Mouse (Mus musculus) left cerebral cortex, adult 9 months (tissue): ENCODE measurements around the gene Fads2.

Source experiments
- DNase-seq, 2 experiments: peaks; one replicate each; pipeline ENCODE4 v3.0.0; 2022; ENCODE audit warnings: low spot score in 2 of 2

The Fads2 gene

GRCm38 (mm10) chr19:10061624-10062023 lies 39.9 kb downstream of the Fads2 start:
- DNase-seq = no peak

GRCm38 (mm10) chr19:10060783-10061590 lies 40.6 kb downstream of the Fads2 start:
- no peak for DNase-seq

GRCm38 (mm10) chr19:10059911-10060567 lies 41.5 kb downstream of the Fads2 start:
- DNase-seq = peak in 1 of 2 experiments; percentile 55

- no peak for DNase-seq
Measured at GRCm38 (mm10) chr19:10058876-10059427, 42.6 kb downstream of the Fads2 start.

GRCm38 (mm10) chr19:10058352-10058825 lies 43.2 kb downstream of the Fads2 start:
- no peak for DNase-seq

- no peak for DNase-seq
Measured at GRCm38 (mm10) chr19:10057486-10058351, 43.8 kb downstream of the Fads2 start.

- DNase-seq = no peak
Measured at GRCm38 (mm10) chr19:10056686-10057085, 44.9 kb downstream of the Fads2 start.

- no peak for DNase-seq
Measured at GRCm38 (mm10) chr19:10055783-10056660, 45.5 kb downstream of the Fads2 start.

- no peak for DNase-seq
Measured at GRCm38 (mm10) chr19:10055261-10055660, 46.3 kb downstream of the Fads2 start.

GRCm38 (mm10) chr19:10054361-10055075 lies 47.0 kb downstream of the Fads2 start:
- DNase-seq = no peak

GRCm38 (mm10) chr19:10053692-10054260 lies 47.8 kb downstream of the Fads2 start:
- no peak for DNase-seq

GRCm38 (mm10) chr19:10052698-10053097 lies 48.8 kb downstream of the Fads2 start:
- no peak for DNase-seq

- no peak for DNase-seq
Measured at GRCm38 (mm10) chr19:10050438-10050837, 51.1 kb downstream of the Fads2 start.

- DNase-seq = no peak
Measured at GRCm38 (mm10) chr19:10049533-10049932, 52.0 kb downstream of the Fads2 start.

GRCm38 (mm10) chr19:10046983-10047382 lies 54.6 kb downstream of the Fads2 start:
- DNase-seq = no peak

- DNase-seq = no peak
Measured at GRCm38 (mm10) chr19:10046346-10046745, 55.2 kb downstream of the Fads2 start.

- DNase-seq = no peak
Measured at GRCm38 (mm10) chr19:10045707-10046106, 55.8 kb downstream of the Fads2 start.

GRCm38 (mm10) chr19:10043643-10044042 lies 57.9 kb downstream of the Fads2 start:
- DNase-seq = no peak

- no peak for DNase-seq
Measured at GRCm38 (mm10) chr19:10042816-10043215, 58.7 kb downstream of the Fads2 start.

GRCm38 (mm10) chr19:10042232-10042631 lies 59.3 kb downstream of the Fads2 start:
- peak in 1 of 2 experiments; percentile 16 for DNase-seq
